Mouse (Mus musculus): ENCODE data around the gene Galnt17. TPM values are rescaled to one million over a fixed set of nuclear protein-coding genes. Genes with fewer than 3 reads are reported as not detected.

Galnt17 gene
- polyA plus RNA-seq, 1 experiment from 2014 or later = 3.6 TPM

GRCm38 (mm10) chr5:131043130-131043529 is 265.2 kb downstream of the Galnt17 start:
- Histone ChIP-seq H3K4me1 (ENCODE audit: control insufficient read depth, insufficient read depth, low read length) (no peaks in the 10 kb centered on the region), H3K9ac (ENCODE audit: low read length) (no peak overlapping the region), H3K27ac (ENCODE audit: low read depth, low read length) (no peak overlapping the region), H3K4me3 (ENCODE audit: low read depth, low read length) (no peak overlapping the region), H3K27me3 (replicated peaks; ENCODE audit: control insufficient read depth, insufficient read depth, low read length) (no peaks in the 10 kb centered on the region), H3K36me3 (ENCODE audit: control insufficient read depth, insufficient read depth, low read length) (no peaks in the 10 kb centered on the region), H3K9me3 (replicated peaks; ENCODE audit: control insufficient read depth, low read length) (0 out of 2 replicates have a peak, but pooled peaks cover 9% of the 10 kb centered on the region), H3K4me2 (ENCODE audit: low read length) (no peak overlapping the region)
- no peak for DNase-seq (ENCODE audit: low spot score)
- ATAC-seq = no peak

GRCm38 (mm10) chr5:131040441-131040840 is 267.9 kb downstream of the Galnt17 start:
- Histone ChIP-seq H3K27me3 (replicated peaks; ENCODE audit: control insufficient read depth, insufficient read depth, low read length) (no peaks in the 10 kb centered on the region), H3K27ac (ENCODE audit: low read depth, low read length) (no peak overlapping the region), H3K9ac (ENCODE audit: low read length) (no peak overlapping the region), H3K4me2 (ENCODE audit: low read length) (no peak overlapping the region), H3K4me1 (ENCODE audit: control insufficient read depth, insufficient read depth, low read length) (no peaks in the 10 kb centered on the region), H3K9me3 (replicated peaks; ENCODE audit: control insufficient read depth, low read length) (0 out of 2 replicates have a peak, but pooled peaks cover 5% of the 10 kb centered on the region), H3K4me3 (ENCODE audit: low read depth, low read length) (no peak overlapping the region), H3K36me3 (ENCODE audit: control insufficient read depth, insufficient read depth, low read length) (no peaks in the 10 kb centered on the region)
- no peak for ATAC-seq
- DNase-seq (ENCODE audit: low spot score) = no peak
- WGBS = 91% methylated on average over 2 of the region's 2 CpGs

DNA sequence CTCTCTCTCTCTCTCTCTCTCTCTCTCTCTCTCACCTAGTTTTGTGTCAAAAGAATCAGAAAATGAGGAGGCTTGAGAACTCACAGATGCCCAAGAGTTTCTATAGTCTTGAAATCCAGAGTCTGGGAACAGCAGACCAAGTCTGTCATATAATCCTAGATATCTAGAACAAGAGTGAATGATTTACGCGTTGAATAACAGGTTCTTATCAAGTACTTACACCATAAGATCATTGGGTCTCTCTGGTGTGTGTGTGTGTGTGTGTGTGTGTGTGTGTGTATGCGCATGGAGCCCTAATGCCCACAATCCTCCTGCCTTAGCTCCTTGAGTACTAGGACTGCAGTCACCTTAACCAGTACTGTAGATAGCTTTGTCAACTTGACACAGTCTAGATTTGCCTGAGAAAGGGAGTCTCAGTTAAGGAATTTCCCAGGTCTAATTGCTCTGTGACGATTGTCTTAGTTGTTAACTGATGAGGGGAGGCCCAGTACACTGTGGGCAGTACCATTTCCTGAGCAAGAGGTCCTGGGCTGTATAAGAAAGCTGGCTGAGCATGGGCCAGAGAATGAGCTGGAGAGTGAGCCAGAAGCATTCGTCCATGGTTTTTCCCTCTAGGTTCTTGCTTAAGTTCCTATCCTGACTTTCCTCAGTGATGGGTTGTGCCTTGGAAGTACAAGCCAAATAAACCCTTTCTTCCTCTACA is 268.5 kb downstream of the Galnt17 start:
- no peak overlapping the region for H3K4me3 ChIP-seq (ENCODE audit: low read depth, low read length)
- no peak overlapping the region for H3K27ac ChIP-seq (ENCODE audit: low read depth, low read length)
- 0 out of 2 replicates have a peak, but pooled peaks cover 5% of the 10 kb centered on the region for H3K9me3 ChIP-seq (replicated peaks; ENCODE audit: control insufficient read depth, low read length)
- H3K4me2 ChIP-seq (ENCODE audit: low read length) = no peak overlapping the region
- no peaks in the 10 kb centered on the region for H3K4me1 ChIP-seq (ENCODE audit: control insufficient read depth, insufficient read depth, low read length)
- DNase-seq (ENCODE audit: low spot score) (no peak), ATAC-seq (no peak)
- no peaks in the 10 kb centered on the region for H3K27me3 ChIP-seq (replicated peaks; ENCODE audit: control insufficient read depth, insufficient read depth, low read length)
- no peaks in the 10 kb centered on the region for H3K36me3 ChIP-seq (ENCODE audit: control insufficient read depth, insufficient read depth, low read length)
- 87% methylated on average over 5 of the region's 5 CpGs for WGBS
- H3K9ac ChIP-seq (ENCODE audit: low read length) = no peak overlapping the region

DNA sequence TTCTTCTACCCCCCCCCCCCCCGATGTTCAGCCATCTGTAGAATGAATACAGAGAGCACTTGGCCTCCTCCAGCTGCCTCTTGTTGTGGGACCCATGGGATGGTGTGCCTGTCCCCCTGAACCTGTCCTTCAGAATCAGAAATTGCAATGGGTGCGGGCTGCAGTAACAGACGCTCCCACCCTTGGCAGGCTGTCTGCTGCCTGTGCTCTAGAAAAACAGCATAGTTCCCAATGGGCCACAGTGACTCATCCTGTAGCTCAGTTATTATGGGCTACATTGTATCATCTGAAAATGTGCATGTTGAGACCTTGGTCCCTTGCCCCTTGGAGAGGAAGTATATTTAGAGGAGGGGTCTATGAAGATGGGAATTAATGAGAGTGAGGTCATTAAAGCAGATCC is 283.8 kb downstream of the Galnt17 start:
- Histone ChIP-seq H3K9me3 (replicated peaks; ENCODE audit: control insufficient read depth, low read length) (no peaks in the 10 kb centered on the region), H3K36me3 (ENCODE audit: control insufficient read depth, insufficient read depth, low read length) (no peaks in the 10 kb centered on the region), H3K27ac (ENCODE audit: low read depth, low read length) (no peak overlapping the region), H3K9ac (ENCODE audit: low read length) (no peak overlapping the region), H3K4me3 (ENCODE audit: low read depth, low read length) (no peak overlapping the region), H3K4me2 (ENCODE audit: low read length) (no peak overlapping the region), H3K27me3 (replicated peaks; ENCODE audit: control insufficient read depth, insufficient read depth, low read length) (no peaks in the 10 kb centered on the region), H3K4me1 (ENCODE audit: control insufficient read depth, insufficient read depth, low read length) (peaks cover 7% of the 10 kb centered on the region; the same call in 1 of the 2 replicates)
- DNase-seq (ENCODE audit: low spot score) (no peak), ATAC-seq (no peak)
- 93% methylated on average over 3 of the region's 3 CpGs for WGBS

DNA sequence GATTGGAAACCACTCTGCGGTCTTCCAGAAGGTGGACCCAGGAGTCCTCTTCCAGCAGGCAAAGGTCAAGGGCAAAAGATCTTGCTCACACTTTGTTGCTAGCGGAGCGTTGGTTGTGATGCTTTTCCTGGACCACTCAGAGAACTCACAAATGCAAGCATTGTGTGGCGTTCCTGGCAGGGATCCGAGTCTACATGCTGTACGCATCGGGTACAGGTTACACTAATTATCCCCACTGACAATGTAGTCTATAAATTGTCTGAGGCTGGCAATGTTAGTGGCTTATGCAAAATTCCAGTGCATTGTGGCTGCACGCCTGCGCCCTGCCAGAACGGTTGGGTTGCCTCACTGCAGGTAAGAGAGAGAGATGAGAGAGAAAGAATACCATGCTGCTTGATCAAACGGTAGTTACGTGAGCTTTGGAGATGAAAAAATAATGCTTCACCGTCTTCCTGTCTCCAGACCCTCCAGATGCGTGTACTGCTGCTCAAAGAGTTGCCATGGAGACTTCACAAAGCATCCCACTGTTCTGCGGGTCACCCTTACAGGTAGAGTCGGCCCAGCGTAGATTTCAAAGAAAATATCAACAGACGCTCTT is 285.8 kb downstream of the Galnt17 start:
- no peak overlapping the region for H3K9ac ChIP-seq (ENCODE audit: low read length)
- ATAC-seq (peak; percentile 60), DNase-seq (ENCODE audit: low spot score) (peak; percentile 65)
- H3K4me1 ChIP-seq (ENCODE audit: control insufficient read depth, insufficient read depth, low read length) = peaks cover 15% of the 10 kb centered on the region; the same call in 1 of the 2 replicates
- no peaks in the 10 kb centered on the region for H3K9me3 ChIP-seq (replicated peaks; ENCODE audit: control insufficient read depth, low read length)
- H3K27ac ChIP-seq (ENCODE audit: low read depth, low read length) = 0 out of 2 replicates have a peak overlapping the region, but pooled peaks have one; percentile 16
- H3K27me3 ChIP-seq (replicated peaks; ENCODE audit: control insufficient read depth, insufficient read depth, low read length) = no peaks in the 10 kb centered on the region
- 50% methylated on average over 18 of the region's 18 CpGs for WGBS
- H3K36me3 ChIP-seq (ENCODE audit: control insufficient read depth, insufficient read depth, low read length) = no peaks in the 10 kb centered on the region
- H3K4me2 ChIP-seq (ENCODE audit: low read length) = no peak overlapping the region
- H3K4me3 ChIP-seq (ENCODE audit: low read depth, low read length) = no peak overlapping the region

DNA sequence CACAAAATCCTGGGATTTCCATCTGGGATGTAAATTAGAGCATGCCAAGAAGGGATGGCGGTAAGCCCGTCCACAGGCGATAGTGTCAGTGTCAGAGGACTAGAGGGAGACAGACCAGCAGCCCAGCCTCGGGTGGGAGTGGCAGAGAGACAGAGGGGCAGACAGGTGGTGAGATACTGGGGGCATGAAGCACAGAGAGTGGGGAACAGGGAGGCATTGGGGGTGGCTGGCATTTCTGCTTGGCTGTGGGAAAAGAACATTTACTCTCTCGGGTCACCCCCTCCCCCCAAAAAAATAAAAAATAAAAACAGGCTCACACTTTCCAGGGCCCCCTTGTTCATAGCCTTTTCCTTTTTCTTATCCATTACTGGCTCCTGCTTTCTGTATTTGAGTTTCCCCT is 287.4 kb downstream of the Galnt17 start:
- WGBS = 53% methylated on average over 5 of the region's 5 CpGs
- Histone ChIP-seq H3K27ac (ENCODE audit: low read depth, low read length) (peak overlapping the region; percentile 21; the same call in 1 of the 2 replicates), H3K27me3 (replicated peaks; ENCODE audit: control insufficient read depth, insufficient read depth, low read length) (no peaks in the 10 kb centered on the region), H3K4me2 (ENCODE audit: low read length) (no peak overlapping the region), H3K4me1 (ENCODE audit: control insufficient read depth, insufficient read depth, low read length) (peaks cover 15% of the 10 kb centered on the region; the same call in 1 of the 2 replicates), H3K9ac (ENCODE audit: low read length) (no peak overlapping the region), H3K36me3 (ENCODE audit: control insufficient read depth, insufficient read depth, low read length) (no peaks in the 10 kb centered on the region), H3K4me3 (ENCODE audit: low read depth, low read length) (no peak overlapping the region), H3K9me3 (replicated peaks; ENCODE audit: control insufficient read depth, low read length) (no peaks in the 10 kb centered on the region)
- DNase-seq (ENCODE audit: low spot score) (peak; percentile 41), ATAC-seq (no peak)

GRCm38 (mm10) chr5:131019346-131019965 is 288.8 kb downstream of the Galnt17 start:
- Histone ChIP-seq H3K27ac (ENCODE audit: low read depth, low read length) (peak overlapping the region; percentile 58), H3K27me3 (replicated peaks; ENCODE audit: control insufficient read depth, insufficient read depth, low read length) (no peaks in the 10 kb centered on the region), H3K4me3 (ENCODE audit: low read depth, low read length) (no peak overlapping the region), H3K4me2 (ENCODE audit: low read length) (peak overlapping the region; percentile 7; the same call in 1 of the 2 replicates), H3K9ac (ENCODE audit: low read length) (peak overlapping the region; percentile 8; the same call in 1 of the 2 replicates), H3K36me3 (ENCODE audit: control insufficient read depth, insufficient read depth, low read length) (no peaks in the 10 kb centered on the region), H3K4me1 (ENCODE audit: control insufficient read depth, insufficient read depth, low read length) (peaks cover 15% of the 10 kb centered on the region; the same call in 1 of the 2 replicates), H3K9me3 (replicated peaks; ENCODE audit: control insufficient read depth, low read length) (no peaks in the 10 kb centered on the region)
- ATAC-seq (peak; percentile 30; the same call in 1 of the 2 replicates), DNase-seq (ENCODE audit: low spot score) (peak; percentile 64)
- WGBS = 5% methylated on average over 9 of the region's 9 CpGs

DNA sequence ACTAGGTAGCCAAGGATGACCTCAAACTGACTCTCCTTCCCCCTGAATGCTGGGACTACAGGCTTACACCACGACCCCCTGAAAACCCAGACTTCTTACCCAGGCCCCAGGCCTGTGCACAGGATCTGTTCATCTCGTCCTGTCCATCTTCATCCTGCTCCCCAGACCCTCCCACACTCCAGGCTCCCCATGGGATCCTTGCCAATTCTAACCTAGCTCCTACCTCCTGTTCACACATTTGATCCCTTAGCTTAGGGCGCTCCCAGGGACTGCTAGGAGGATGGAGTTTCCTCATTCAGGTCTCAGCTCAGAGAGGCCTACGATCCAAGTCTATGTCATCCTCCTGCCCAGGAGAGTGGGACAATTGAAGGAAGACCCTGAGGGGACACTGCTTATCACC is 292.2 kb downstream of the Galnt17 start:
- Histone ChIP-seq H3K4me1 (ENCODE audit: control insufficient read depth, insufficient read depth, low read length) (peaks cover 12% of the 10 kb centered on the region; the same call in 1 of the 2 replicates), H3K9me3 (replicated peaks; ENCODE audit: control insufficient read depth, low read length) (no peaks in the 10 kb centered on the region), H3K9ac (ENCODE audit: low read length) (no peak overlapping the region), H3K36me3 (ENCODE audit: control insufficient read depth, insufficient read depth, low read length) (no peaks in the 10 kb centered on the region), H3K4me2 (ENCODE audit: low read length) (no peak overlapping the region), H3K27ac (ENCODE audit: low read depth, low read length) (no peak overlapping the region), H3K4me3 (ENCODE audit: low read depth, low read length) (no peak overlapping the region), H3K27me3 (replicated peaks; ENCODE audit: control insufficient read depth, insufficient read depth, low read length) (no peaks in the 10 kb centered on the region)
- 90% methylated on average over 4 of the region's 4 CpGs for WGBS
- ATAC-seq = no peak
- no peak for DNase-seq (ENCODE audit: low spot score)
